Mouse (Mus musculus) small intestine, adult 2 months (tissue): Measurements from ENCODE around the gene Ndfip2. TPM values are rescaled to one million over a fixed set of nuclear protein-coding genes. Genes with fewer than 3 reads are reported as not detected.

ENCODE experiments used
- H3K27ac ChIP-seq: fragments of 200-500 bp; 2 replicates; pipeline ENCODE4 v1.5.1; 2012; ENCODE audit warnings: low read depth, low read length, control low read depth, inconsistent platforms; ENCODE audit not compliant: insufficient read depth
- H3K27me3 ChIP-seq: fragments of 200-500 bp; 2 replicates; pipeline ENCODE4 v1.6.1; 2012; ENCODE audit warnings: mild to moderate bottlenecking, moderate library complexity, low read length, inconsistent platforms; ENCODE audit not compliant: control insufficient read depth, insufficient read depth
- H3K36me3 ChIP-seq: fragments of 200-500 bp; 2 replicates; pipeline ENCODE4 v1.6.1; 2012; ENCODE audit warnings: mild to moderate bottlenecking, low read length, control low read depth, inconsistent platforms; ENCODE audit not compliant: control insufficient read depth, insufficient read depth
- H3K4me1 ChIP-seq: fragments of 200-500 bp; 2 replicates; pipeline ENCODE4 v1.6.1; 2012; ENCODE audit warnings: low read length, inconsistent platforms, mixed read lengths; ENCODE audit not compliant: control insufficient read depth, insufficient read depth, insufficient read length
- H3K4me3 ChIP-seq: fragments of 200-500 bp; 2 replicates; pipeline ENCODE4 v1.5.1; 2012; ENCODE audit warnings: low read depth, mild to moderate bottlenecking, control low read depth, inconsistent platforms, low read length, moderate library complexity
- CTCF ChIP-seq: fragments of 200-500 bp; IDR thresholded peaks from 2 replicates; pipeline ENCODE4 v1.5.1; 2012; ENCODE audit warnings: low read depth, mild to moderate bottlenecking, control low read depth, inconsistent platforms, low read length, moderate library complexity, mixed read lengths; ENCODE audit not compliant: insufficient replicate concordance, insufficient read length; ENCODE audit errors: extremely low read depth
- POLR2A ChIP-seq: fragments of 200-500 bp; IDR thresholded peaks from 2 replicates; pipeline ENCODE4 v1.6.1; 2012; ENCODE audit warnings: low read depth, mild to moderate bottlenecking, control low read depth, inconsistent platforms, low read length, moderate library complexity
- WGBS: fragments of 180-500 bp; shearing (Covaris S2); methylation state at CpG from one replicate; pipeline ENCODE4 v1.1.7; 2018; 5-methylcytosine and 5-hydroxymethylcytosine counted together
- polyA plus RNA-seq: library from polyadenylated mRNA; depleted of rRNA; stranded (reverse); fragments of >200 nt; gene quantifications from 2 replicates; pipeline ENCODE4 v1.2.3, GENCODE M21; 2012

The Ndfip2 gene
- polyA plus RNA-seq, 1 experiment, result 208 TPM

GRCm38 (mm10) chr14:105302708-105303107 lies 44.3 kb downstream of the Ndfip2 start:
- no peak for TF ChIP-seq CTCF
- no peak for TF ChIP-seq POLR2A
- peaks cover 32% of the 10 kb centered on the region for H3K36me3 ChIP-seq
- no peak overlapping the region for H3K4me3 ChIP-seq
- H3K4me1 ChIP-seq, result no peaks in the 10 kb centered on the region
- no peak overlapping the region for H3K27ac ChIP-seq
- 83% methylated on average over 4 of the region's 4 CpGs for WGBS
- no peaks in the 10 kb centered on the region for H3K27me3 ChIP-seq

GRCm38 (mm10) chr14:105307716-105308115 lies 49.3 kb downstream of the Ndfip2 start:
- 90% methylated on average over 4 of the region's 4 CpGs for WGBS
- Histone ChIP-seq H3K36me3 (peaks cover 45% of the 10 kb centered on the region), H3K27ac (no peak overlapping the region), H3K4me1 (no peaks in the 10 kb centered on the region), H3K27me3 (no peaks in the 10 kb centered on the region), H3K4me3 (no peak overlapping the region)
- TF ChIP-seq CTCF (no peak), POLR2A (no peak)

DNA sequence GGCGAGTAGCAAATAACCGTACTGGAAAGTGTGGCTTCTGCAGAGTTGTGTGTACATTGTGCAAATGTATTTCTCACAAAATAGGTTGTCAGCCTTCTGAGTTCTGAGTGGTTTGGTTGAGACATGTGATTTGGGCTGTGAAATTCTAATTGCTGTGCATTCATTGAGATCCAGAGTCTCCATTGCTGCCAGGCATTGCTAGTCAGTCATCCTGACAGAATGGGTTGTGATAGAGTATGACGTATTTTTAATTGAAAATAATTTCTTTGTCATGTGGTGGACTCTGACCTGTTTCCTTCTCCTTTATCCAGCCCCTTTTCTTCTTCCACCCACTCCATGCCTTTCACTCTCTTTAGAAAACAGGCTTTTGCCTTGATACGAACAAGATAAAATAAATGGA lies 54.0 kb downstream of the Ndfip2 start:
- no peaks in the 10 kb centered on the region for H3K4me1 ChIP-seq

GRCm38 (mm10) chr14:105312944-105313343 lies 54.6 kb downstream of the Ndfip2 start:
- H3K4me3 ChIP-seq, result no peak overlapping the region
- peaks cover 23% of the 10 kb centered on the region for H3K36me3 ChIP-seq
- no peak for TF ChIP-seq POLR2A
- no peak for TF ChIP-seq CTCF
- H3K27me3 ChIP-seq, result no peaks in the 10 kb centered on the region
- H3K4me1 ChIP-seq, result no peaks in the 10 kb centered on the region
- 94% methylated on average over 2 of the region's 2 CpGs for WGBS
- H3K27ac ChIP-seq, result no peak overlapping the region

More for the DNA sequence above, 54.0 kb downstream of the Ndfip2 start:
- WGBS, result 82% methylated on average over 4 of the region's 4 CpGs
- no peaks in the 10 kb centered on the region for H3K27me3 ChIP-seq
- no peak overlapping the region for H3K4me3 ChIP-seq
- H3K27ac ChIP-seq, result no peak overlapping the region
- H3K36me3 ChIP-seq, result peaks cover 26% of the 10 kb centered on the region
- TF ChIP-seq CTCF (no peak), POLR2A (no peak)

DNA sequence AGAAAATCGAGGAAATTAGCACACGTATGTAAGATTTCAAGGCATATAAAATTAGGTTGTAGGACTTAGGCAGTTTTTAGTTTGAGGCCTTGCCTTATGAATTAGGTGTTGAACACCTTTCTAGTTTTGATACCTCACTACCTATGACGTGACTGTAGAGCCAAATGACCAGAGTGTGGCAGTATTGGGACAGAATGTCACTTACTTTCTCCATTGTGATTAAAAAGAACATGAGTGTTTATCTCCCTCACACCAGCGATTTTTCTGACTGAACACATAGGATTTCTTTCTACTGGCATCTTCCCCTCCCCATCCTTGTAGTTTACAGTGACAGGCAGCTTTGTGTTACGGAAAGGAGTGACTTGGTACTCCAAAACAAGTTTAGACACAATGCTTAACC lies 55.5 kb downstream of the Ndfip2 start:
- 51% methylated on average over 5 of the region's 5 CpGs for WGBS
- Histone ChIP-seq H3K36me3 (peaks cover 21% of the 10 kb centered on the region), H3K4me3 (no peak overlapping the region), H3K27ac (no peak overlapping the region), H3K4me1 (no peaks in the 10 kb centered on the region), H3K27me3 (no peaks in the 10 kb centered on the region)
- TF ChIP-seq POLR2A, result no peak

- Histone ChIP-seq H3K27ac (no peak overlapping the region), H3K4me3 (no peak overlapping the region), H3K36me3 (no peaks in the 10 kb centered on the region), H3K4me1 (no peaks in the 10 kb centered on the region), H3K27me3 (no peaks in the 10 kb centered on the region)
- 60% methylated on average over 3 of the region's 3 CpGs for WGBS
- TF ChIP-seq POLR2A (no peak), CTCF (no peak)
These were observed 63.3 kb downstream of the Ndfip2 start for GRCm38 (mm10) chr14:105321712-105322111.

DNA sequence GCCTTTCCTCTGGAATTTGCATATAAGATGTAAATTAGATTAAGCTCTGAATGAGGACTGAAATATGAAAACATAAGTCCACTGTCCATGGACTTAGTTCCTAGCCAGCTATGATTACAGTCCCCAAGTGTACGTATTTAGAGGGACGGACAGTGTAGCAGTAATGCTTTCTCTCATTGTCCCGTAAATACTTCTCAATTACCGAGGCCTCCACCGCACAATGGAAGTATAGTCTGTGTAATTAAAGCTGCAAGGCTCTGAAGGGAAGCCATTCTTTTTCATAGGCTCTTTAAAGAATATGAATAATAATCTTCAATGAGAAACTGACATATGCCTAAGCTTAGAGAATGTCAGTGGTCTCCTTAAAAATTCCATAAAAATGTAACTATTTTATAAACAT lies 64.5 kb downstream of the Ndfip2 start:
- Histone ChIP-seq H3K27me3 (no peaks in the 10 kb centered on the region), H3K27ac (no peak overlapping the region), H3K4me1 (no peaks in the 10 kb centered on the region), H3K36me3 (no peaks in the 10 kb centered on the region), H3K4me3 (no peak overlapping the region)
- TF ChIP-seq CTCF (no peak), POLR2A (no peak)
- 90% methylated on average over 5 of the region's 5 CpGs for WGBS

- H3K27me3 ChIP-seq, result no peaks in the 10 kb centered on the region
- no peak overlapping the region for H3K27ac ChIP-seq
- no peaks in the 10 kb centered on the region for H3K36me3 ChIP-seq
- 90% methylated on average over 9 of the region's 9 CpGs for WGBS
- no peak overlapping the region for H3K4me3 ChIP-seq
- no peaks in the 10 kb centered on the region for H3K4me1 ChIP-seq
- no peak for TF ChIP-seq CTCF
- no peak for TF ChIP-seq POLR2A
These were observed 65.1 kb downstream of the Ndfip2 start for GRCm38 (mm10) chr14:105323448-105323847.
